Mouse (Mus musculus) cerebellum, postnatal 4 days (tissue): ENCODE data around the gene Glis1.
"Not testable (repeated sequence)": the region's sequence is repeated elsewhere in the genome, so short reads cannot be mapped to it uniquely, and the experiment has no call there.

ENCODE experiments used
- DNase-seq, 2 experiments: peaks; one replicate each; pipeline ENCODE4 v3.0.0; 2022; ENCODE audit warnings: low spot score in 2 of 2, mixed read lengths in 1 of 2

Glis1 gene

DNA sequence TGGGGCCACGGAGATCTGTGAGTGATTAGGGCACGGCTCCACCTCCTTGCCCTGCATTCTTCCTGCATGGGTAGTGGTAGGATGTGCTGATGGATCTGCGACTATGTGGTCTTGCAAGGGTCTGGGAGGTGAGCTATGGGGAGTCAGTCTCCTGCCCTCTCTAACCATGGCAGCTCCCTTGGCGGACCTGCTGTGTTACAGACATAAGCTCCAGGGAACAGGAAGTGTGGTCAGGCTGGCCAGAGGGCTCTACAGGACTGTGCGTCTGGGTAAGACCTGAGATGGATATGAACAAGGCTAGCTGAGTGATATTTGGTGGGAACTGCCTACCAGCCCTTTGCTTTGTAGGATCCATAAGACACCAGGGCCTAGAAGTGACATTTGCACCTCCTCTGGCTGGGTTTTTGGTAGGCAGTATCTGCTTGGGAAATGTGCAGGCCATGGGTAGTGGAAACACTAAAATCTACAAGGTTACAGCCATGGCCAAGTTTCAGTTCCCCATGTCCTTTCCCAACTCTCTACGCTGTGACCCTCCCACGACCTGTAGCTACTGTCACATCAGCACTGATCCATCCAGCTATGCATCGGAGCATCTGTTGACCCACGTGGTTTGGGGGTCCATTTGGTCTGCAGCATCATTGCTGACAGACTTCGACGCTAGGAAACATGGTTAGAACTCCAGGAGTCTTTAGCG is 142.9 kb downstream of the Glis1 start:
- DNase-seq: no peak

DNA sequence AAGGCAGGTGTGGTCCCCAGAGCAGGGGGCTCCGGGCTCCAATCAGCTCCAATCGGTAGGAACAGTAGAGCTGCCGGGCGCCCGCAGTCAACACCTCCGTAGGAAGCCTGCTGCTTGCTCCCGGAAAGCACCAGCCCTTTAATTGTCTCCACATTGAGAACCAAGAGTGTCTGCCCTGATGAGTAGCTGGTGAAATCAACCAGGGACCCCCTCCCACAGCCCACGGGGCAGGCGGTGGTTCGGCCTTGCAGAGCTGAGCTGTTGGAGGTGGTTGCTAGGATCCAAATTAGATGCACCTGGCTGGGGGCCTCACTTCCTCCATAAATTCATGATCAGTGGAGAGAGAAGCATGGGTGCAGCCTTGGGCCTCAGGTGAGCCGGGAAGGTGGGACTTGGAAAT is 146.5 kb downstream of the Glis1 start:
- DNase-seq: no peak

DNA sequence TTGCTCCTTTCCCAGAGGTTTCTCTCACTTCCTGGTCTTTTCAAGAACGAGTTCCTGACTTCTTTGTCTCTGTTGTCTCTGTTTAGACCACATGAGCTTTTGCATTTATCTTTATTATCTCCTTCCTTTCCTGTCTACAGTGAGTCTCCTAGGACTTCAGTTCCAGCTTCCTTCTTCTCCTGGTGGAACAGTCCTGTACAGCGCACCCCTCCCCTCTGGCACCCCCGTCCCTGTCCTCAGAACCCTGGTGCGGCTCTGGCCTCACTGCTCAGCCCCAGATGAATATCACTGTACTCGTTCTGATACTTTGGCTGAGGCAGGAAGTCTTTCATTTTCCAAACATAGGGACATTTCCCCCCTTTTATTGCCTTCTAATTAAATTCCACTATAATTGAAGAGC is 152.0 kb downstream of the Glis1 start:
- DNase-seq: no peak

DNA sequence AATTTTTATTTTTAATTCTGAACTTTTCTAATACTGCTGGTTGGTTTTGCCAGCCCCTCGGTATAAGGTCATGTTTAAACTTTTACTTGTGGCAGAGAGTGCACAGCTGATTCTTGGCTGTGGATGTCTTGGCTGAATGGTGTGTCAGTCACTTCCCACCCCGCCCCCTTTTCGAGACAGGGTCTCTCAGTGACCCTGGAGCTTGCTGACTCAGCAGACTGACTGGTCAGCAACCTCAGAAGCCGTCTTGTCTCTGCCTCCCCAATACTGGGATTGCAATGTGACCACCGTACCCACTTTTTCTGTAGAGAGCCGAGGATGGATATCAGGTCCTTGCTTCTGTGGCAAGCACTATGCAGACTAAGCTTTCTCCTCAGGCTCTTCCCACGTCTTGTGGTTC is 154.2 kb downstream of the Glis1 start:
- no peak for DNase-seq

DNA sequence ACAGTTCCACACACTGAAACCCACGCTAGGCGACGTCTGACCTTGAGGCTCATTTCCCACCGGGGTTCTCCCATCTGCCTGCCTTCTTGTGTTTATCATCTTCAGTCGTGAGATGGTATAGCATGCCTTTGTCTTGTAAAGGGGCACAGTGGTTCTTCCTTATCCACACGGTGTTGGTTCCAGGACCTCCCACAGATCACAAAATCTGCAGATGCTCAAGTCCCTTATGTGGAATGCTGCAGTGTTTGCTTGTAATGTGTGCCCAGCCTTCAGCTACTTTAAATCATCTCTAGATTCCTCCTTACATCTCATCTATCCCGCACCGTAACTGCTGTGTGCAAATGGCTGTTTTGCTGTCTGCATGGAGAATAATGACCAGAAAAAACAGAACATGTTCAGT is 154.7 kb downstream of the Glis1 start:
- no peak for DNase-seq

DNA sequence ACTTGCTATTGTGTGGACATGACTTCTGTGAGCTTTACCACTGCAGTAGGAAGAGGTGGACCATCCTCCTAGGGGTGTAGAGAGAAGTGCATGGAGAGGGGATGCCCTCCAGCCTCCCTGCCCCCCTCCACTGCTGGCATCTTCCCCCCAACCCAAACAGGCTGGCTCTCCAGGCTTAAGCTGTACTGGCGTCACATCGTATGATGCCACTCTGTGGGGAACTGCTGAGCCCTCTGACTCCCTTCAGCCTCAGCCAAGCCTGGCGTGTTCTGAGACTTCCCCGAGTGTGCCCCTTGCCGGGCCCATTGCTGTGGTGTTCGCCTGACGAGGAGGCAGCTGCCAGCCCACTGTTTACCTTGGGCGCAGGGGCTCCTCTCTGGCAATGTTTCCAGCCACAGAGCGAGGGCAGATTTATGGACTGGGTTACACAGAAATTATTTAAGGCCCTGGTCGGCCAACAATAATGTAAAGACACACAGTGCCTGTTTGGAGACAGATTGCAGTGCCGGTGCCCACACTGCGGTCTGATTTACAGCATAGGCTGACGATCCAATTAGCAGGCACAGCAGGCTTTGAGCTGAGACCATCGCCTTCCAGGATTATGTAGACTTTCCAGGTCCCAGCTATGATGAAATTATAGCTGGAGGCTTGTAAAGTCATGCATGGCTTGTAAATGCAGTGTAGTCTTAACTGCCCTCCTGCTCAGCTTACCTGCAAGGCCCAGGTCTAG is 156.6 kb downstream of the Glis1 start:
- peak in 1 of 2 experiments; percentile 14 for DNase-seq

DNA sequence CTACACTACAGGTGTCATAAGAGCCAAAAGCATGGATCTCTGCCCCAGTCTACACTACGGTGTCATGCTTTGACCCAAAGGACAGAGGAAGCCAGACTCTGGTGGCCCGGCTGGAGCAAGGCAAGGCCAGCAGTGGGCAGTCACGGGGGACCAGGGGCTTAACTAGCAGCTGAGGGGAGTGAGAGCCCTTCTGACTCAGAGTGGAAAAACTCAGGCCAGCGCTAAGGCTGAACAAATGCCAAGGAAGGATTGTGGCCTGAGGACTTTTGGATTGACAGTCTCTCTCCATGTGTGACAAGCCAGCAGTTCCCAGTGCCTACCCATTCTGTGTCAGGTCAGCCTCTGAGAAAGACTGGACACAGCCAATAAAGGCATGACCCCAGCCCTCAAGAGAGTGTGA is 159.0 kb downstream of the Glis1 start:
- DNase-seq: no peak

DNA sequence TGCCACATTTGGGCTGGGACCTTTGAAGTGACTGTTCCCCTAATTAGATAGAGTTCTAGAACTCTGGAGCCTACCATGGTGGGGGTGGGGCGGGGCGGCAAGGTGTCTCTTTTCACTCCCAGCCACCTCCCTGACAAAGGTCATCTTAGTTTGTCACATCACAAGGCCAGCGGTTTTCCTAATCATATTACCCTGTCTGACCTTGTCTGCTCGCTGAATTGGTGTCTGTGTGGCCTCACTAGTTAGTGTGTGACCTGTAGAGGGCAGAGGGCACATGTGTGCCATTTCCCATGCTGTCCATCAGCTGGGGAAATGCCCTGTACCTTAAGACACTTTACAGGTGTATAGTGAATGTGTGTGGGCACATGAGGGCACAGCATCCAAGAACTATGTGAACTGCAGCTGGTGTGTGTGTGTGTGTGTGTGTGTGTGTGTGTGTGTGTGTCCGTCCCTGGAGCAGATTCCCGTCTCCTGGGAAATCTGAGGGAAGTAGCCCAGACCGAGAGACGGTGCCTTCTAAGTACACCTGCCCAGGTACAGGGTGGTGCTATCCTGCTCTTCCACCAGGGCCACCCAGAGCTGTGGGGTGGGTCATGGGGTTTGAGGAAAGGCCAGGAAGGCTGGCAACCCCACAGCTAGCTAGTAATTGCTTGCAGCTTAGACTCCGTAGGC is 163.0 kb downstream of the Glis1 start:
- DNase-seq: no peak

DNA sequence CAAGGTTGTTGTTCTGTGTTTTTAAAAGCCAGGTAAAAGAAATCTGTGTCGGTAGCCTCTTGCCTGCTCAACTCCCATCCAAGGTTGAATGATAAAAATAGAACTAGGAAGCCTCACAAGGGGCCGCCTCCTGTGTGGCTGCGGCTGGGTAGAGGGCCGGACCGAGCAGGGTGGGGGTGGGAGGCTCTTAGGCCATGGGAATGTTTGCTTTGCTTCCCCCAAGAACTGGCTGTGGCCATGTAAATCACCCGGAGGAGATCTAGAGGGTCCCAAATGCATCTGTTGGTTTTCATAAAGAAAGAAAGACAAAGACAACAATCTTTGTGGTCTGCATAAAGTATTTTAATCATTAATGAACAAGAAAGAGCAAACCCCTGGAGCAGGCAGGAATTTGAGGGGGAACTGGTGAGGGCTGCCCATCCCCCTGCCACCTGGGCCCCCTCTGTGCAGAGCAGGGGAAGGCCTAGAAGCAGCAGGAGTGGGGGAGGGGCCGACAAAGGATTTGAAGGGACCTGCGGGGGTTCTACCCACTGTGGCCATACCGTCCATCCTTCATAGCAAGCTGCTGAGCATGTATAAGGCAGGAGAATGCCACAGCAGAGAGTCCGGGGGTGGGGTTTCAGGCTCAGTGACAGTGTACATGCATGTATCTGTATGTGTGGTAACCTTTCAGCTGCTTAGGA is 163.6 kb downstream of the Glis1 start:
- DNase-seq: no peak

DNA sequence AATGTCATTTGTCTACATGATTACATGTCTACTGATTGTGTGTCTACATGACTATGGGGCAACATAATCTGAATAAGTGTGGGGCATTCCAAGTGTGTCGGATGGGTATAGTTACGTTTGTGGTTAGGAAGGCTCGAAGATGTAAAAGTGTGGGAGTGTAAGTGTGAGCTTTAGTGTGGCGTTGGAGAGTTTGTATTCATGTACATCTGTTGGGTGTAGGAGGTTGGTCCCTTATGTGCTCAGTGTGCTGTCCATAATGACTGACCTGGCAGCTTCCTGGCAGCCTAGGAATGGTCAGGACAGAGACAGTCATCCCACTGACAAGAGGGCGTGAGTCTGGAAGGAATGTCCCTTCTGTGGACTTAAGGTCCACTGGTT is 164.2 kb downstream of the Glis1 start:
- not testable (repeated sequence) for DNase-seq

DNA sequence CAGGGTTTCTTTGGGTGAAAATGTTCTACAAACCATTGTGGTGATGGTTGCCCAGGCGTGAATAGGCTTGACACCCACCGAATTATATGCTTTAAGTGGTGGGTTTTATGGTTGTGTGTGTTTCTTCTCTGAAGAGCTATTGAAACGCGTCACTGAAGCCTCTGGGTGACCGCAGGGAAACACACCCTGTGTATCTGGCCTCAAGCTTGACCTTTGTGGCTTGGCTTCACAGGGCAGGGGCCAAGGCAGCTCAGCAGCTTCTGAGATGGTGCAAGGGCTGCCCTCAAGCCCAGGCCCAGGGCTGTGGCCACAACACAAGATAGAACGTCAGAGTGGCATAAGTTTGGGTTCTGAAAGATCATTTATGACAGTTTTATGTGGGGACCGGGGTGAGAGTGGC is 167.9 kb downstream of the Glis1 start:
- DNase-seq: no peak

DNA sequence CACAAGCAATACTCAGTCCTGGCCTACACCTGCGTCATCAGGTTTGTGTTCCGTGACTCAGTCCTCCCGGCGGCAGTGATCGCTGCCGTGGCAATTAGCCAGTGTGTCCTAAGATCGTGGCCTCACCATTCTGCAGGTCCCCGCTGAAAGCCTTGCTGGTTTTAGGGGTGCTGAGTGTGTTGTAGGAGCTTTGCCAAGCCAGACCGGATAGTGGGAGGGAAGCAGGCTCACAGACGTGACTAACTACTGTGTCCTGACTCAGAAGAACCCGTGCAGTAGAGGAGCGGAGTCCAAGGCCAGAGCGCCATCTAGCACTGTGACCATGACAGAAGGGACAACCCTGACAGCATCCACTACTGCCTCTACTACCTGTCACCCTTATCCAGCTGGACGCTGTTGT is 168.4 kb downstream of the Glis1 start:
- no peak for DNase-seq

DNA sequence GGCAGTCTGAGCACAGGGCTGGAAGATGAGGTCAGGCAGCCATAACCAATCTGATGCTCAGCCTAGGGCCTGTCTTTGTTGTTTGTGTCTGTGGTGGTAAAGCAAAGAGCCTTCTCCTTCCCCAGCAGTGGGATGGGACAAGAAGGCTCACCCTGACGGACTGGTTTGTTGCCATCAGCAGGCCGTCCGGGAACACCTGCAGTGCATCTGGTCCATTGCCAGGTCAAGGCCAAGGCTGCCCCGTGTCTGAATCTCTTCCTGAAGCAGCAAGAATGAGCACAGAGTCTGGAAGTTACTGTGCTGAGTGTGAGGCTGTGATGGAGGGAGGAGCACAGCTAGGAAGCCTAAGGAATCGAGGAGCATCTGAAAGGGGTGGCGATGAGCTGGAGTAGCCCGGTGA is 168.8 kb downstream of the Glis1 start:
- no peak for DNase-seq

DNA sequence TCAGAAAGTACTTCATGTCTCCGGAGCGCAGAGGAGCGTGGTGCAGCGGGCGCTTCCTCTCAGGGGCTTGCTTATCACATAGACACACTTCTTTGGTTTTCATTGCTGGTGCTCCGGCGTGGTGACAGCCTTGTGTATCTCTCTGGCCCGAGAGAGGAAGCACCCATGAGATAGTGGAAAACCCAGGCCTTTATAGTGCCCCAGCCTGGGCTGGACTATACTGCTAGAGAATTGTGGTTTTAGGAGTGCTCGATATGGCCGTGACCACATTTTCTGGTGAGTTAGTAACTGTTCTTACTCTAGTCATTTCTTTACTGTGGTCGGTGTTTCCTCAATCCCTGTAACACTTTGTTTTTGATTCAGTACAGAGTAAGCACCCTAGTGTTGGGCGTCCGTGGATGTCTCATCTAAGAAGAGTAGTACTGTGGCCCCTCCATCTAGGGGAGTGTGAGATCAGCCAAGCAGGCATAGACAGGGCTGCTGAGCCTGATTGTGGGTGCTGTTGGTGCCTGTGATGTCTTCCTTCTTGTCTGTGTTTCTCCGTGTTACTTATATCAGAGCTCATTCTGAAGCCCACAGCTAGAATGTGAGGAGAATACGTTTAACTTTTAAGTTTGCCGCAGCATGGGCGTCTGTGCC is 171.7 kb downstream of the Glis1 start:
- DNase-seq: no peak

DNA sequence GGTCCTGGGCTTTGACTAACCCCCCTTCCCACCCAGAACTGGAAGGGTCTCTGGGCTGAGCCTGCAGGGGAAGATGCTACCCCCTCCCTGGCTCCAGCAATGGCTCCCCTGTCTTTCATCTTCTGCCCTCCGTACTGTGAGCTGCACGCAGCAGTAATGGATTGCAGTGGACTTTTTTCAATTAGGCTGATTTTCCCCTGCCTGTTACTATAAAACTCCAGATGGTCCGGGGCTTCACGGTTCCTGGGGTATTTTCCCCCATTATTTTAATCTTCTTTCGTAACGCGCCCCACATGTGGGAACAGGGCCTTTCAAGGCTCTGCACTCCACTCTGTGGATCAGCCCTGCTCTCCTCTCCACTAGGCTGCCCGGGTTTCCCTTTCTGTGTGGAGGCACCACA is 175.4 kb downstream of the Glis1 start:
- DNase-seq: no peak

DNA sequence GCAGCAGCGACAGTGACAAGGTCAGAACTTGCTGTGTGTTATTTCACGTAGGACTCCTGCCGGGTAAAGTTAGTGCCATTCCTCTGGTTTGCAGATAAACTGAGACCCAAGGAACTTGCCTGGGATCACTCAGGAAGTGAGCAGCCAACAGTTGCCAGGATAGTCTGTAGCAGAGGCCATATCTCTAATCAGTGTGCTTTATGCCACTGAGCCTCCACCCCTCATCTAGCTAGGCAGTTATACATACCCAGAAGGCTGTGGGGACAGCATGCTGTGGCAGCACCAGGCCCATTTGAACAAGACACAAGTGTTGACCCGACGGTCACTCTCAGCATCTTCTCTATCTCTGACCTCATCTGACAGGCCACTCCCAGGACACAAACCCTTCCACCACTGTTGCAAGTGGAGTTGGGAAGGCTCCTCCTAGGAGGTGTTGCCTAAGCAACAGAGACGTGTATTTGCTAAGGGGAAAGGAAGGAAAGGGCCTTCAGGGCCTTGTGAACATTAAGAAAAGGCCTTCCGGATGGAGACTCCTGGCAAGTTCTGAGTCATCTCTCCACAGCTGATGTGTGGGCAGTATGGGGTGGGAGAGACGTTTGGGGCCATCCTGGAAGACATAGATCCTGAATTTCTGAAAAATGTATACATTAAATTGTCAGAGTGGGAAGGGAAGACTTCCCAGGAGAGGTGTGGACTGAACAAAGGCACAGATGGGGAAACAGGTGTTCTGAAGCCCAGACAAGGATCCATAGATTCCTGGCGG is 177.7 kb downstream of the Glis1 start:
- DNase-seq: no peak

DNA sequence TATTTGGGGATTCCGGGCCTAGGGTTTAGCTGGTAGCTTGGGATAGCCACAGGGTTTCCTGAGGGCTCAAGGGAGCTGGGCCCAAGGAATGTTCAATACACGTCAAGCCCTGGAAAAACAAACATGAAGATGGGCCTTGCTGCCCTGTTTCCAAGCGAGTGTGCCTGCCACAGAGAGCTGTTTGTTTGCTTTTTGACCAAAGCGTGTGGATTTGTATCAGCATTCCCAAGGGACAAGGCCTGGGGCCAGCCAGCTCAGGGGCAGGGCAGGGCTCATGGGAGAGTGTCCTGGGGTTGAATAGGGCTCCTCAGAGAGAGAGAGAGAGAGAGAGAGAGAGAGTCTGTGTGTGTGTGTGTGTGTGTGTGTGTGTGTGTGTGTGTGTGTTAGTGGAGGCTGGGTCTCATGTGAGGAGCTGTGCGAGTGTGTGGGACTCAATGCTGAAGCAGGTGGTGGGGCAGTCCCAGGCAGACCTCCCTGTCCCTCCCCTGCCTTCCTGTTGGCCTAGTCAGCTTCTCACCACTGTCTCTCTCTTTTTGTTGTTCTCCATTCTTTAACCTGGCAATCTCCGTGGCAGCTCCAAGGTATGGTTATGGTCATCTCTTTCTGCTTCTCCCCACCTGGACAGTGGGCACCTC is 183.3 kb downstream of the Glis1 start:
- no peak for DNase-seq

DNA sequence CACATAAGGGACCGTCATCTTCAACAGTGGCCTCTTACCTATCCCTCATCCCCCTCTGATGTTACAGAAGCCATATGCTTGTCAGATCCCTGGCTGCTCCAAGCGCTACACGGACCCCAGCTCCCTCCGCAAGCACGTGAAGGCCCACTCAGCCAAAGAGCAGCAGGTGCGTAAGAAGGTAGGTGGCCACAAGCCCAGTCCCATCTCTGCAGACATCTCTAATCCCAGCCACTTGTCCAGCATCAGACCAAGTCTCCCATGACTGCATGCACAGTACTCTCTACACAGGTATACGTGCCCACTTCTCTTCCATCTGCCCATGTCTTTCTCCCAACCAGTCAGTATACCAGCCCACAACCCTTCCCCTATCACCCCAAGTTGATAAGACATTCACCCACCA is 185.1 kb downstream of the Glis1 start:
- no peak for DNase-seq

DNA sequence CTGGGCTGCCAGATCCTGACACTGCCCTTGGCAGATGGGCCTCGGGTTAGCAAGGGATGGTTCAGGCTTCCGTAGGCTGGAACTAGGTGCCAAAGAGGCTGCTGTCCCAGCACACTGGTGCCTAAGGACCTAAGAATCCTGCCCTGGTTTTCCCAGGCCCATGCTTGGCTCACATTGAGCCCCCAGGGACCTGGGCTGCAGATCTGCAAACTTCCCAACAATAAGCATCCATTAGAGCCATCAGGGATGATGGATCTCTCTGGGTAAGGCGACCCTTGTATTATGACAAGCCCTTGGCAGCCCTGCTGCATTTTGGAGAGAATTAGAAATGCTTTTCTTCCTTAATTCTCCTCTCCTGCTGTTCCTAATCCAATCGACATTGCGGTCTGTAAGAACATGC is 187.0 kb downstream of the Glis1 start:
- no peak for DNase-seq

DNA sequence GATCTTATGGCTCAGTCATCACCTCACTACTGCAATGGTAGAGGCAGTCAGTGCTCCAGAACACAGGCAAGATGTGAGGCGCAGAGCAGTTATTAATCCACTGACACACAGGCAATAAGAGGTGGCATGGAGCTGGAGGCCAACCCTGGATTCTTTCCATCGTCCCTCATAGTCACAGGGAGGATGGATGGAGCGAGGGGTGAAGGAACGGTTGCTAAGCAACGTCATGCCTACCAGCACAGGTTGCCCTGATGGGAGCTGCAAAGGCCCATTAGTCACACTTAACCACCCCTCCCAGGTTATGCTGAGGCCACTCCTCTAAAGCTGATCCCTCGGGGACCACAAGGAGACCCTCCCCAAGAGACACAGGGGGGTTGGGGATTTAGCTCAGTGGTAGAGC is 187.9 kb downstream of the Glis1 start:
- no peak for DNase-seq

DNA sequence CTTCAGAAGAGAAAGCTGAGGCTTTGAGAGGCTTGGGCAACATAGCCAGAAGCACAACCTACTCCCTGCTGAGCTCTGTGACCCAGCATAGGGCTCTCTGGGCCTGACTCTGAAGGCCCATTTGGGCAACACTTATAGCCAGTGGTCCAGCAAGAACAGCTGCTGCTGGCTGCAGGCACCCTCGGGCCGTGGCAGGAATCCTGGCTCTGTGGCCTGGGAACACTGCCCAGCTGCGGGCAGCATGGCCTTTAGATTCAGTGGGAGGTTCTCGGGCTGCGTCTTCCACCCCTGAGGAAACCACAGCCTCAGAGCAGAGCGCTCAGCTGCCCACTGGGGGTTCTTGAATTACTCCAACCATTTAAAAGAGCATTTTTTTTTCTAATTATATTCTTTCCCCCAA is 189.5 kb downstream of the Glis1 start:
- no peak for DNase-seq
